Mouse (Mus musculus) granulocyte monocyte progenitor cell, adult 5-6 weeks (primary cell): ENCODE data around the gene Rnf187. TPM values are rescaled to one million over a fixed set of nuclear protein-coding genes. Genes with fewer than 3 reads are reported as not detected.
"Not testable (repeated sequence)": the region's sequence is repeated elsewhere in the genome, so short reads cannot be mapped to it uniquely, and the experiment has no call there.

Source experiments
- ATAC-seq: replicated peaks from 2 replicates; pipeline ENCODE4 v1.8.0; 2016; ENCODE audit warnings: mild to moderate bottlenecking, moderate TSS enrichment, inconsistent platforms; ENCODE audit not compliant: poor library complexity, severe bottlenecking
- total RNA-seq, 2 experiments: library from RNA; stranded (forward) in 1 of 2; stranded (reverse) in 1 of 2; fragments of 200-712, 200-1000 nt in 1 of 2; fragments of >200 nt in 1 of 2; fragmentation: Nextera tagmentation in 1 of 2; gene quantifications; 2 replicates each; pipeline ENCODE4 v1.2.3; 2014 to 2017

Gene Rnf187
- total RNA-seq, 2 experiments from 2014 or later = 78.6 to 82.2 TPM

GRCm38 (mm10) chr11:58968551-58968950 is 29.8 kb upstream of the Rnf187 start:
- ATAC-seq = 0 out of 2 replicates have a peak, but pooled peaks have one; percentile 17

- 0 out of 2 replicates have a peak, but pooled peaks have one; percentile 23 for ATAC-seq
These were observed 28.6 kb upstream of the Rnf187 start for GRCm38 (mm10) chr11:58967346-58967745.

GRCm38 (mm10) chr11:58965001-58965760 is 26.5 kb upstream of the Rnf187 start:
- ATAC-seq = peak; percentile 42

DNA sequence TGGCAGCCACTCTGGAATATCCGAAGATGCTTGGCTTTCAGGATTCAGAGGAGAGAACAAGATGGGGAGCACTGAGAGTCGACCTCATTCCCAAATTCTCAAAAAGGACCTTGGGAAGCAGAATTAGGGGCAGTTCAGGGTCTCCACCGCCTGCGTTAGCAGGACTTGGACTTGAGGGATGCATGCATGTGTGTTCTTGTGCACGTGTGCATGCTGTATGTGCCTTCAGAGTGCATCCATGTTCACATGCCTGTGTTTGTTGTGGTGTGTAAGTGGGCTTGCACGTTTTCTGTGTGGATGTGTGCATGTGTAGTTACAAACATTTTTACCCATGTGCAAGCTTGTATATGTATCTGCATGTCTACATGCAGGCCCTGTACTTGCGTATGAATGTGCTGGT is 25.5 kb upstream of the Rnf187 start:
- no peak for ATAC-seq

DNA sequence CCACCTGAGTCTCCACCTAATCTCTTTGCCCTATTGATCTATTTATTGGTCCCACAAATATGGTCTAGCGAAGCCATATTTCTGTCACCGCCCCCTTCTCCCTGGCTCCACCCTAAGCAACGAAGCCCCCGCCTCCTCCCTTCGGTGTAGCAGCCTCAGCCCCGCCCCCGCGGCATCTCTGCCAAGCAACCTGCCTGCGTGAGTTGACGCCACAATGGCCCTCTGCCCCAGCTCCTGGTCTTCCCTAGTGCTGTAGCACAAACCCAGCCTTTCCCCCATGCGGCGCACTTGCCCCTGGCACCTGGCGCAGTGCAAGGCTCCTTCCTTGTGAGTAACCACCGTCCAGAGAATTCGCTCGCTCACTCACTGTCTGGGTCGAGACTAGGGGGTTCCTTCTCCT is 24.8 kb upstream of the Rnf187 start:
- 0 out of 2 replicates have a peak, but pooled peaks have one; percentile 7 for ATAC-seq

DNA sequence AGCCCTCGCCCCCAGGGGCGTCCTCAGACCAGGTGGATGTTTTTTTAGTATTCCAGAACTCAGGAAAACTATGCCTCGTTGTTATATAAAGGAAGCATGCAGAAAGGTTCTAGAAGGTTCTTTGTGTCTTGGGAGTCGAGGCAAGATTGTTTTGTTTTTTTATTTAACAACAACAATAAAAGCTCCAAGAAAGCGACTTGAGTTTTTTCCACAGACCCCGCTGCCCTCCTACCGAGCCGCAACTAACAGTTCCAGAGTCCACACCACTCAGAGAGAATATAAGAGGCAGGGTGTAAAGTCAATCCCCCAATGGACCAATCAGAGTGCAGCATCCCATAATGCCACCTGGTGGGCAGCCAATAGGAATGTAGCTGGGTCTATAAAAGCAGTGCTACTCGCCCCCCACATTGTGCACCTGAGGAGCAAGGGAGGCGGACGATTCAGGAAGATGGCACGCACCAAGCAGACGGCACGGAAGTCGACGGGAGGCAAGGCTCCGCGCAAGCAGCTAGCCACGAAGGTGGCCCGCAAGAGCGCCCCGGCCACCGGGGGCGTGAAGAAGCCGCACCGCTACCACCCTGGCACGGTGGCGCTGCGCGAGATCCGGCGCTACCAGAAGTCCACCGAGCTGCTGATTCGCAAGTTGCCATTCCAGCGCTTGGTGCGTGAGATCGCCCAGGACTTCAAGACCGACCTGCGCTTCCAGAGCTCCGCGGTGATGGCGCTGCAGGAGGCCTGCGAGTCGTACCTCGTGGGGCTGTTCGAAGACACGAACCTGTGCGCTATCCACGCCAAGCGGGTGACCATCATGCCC is 22.9 kb upstream of the Rnf187 start:
- ATAC-seq = no peak

DNA sequence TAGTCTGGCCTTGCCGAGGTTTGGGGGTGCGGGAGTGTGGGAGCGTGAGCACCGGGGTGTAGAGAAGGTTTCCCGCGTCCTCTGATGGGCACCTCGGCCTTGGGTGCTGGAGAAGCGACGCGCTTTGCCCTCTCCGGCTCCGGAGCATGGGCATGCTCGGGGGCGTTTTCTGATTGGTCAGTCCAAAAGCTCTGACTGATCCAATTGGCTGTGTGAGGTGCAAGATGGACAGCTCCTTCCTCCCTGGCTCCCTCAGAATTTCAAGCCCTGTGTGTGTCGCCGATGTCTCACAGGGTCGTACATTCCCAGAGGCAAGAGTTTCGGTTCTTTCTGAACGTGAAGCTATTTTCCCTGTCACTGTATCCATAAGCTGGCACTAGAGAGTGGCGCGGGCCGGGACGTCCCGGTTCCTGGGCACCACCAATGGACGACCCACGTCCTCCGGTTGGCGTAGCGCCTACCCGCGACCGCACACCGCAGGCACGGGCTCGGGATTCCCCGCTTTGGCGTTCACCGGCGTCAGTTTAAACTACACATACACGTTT is 21.3 kb upstream of the Rnf187 start:
- peak; percentile 70 for ATAC-seq

GRCm38 (mm10) chr11:58959186-58959825 is 20.6 kb upstream of the Rnf187 start:
- peak; percentile 36 for ATAC-seq

- ATAC-seq = no peak
These were observed 19.8 kb upstream of the Rnf187 start for GRCm38 (mm10) chr11:58958536-58958935.

- no peak for ATAC-seq
These were observed 18.7 kb upstream of the Rnf187 start for GRCm38 (mm10) chr11:58957226-58957914.

DNA sequence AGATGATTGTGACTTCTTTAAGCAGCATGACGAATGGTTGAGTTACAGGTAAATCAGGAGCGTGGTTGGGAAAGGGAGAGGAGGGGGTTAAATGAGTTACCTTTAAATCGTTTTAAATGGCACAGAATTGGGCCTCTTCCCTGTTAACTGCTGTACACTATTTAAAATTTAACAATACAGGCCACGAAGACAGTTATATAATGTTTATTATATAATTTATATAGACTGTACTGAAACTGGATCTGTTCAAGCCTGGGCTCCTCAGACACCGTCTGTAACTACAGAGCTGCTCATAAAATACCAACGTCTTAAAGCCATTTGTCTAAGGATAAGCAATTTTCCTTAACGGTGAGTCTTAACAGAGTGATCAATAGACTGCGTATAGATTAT is 17.1 kb upstream of the Rnf187 start:
- no peak for ATAC-seq

GRCm38 (mm10) chr11:58955143-58955867 is 16.6 kb upstream of the Rnf187 start:
- ATAC-seq = peak; percentile 15

DNA sequence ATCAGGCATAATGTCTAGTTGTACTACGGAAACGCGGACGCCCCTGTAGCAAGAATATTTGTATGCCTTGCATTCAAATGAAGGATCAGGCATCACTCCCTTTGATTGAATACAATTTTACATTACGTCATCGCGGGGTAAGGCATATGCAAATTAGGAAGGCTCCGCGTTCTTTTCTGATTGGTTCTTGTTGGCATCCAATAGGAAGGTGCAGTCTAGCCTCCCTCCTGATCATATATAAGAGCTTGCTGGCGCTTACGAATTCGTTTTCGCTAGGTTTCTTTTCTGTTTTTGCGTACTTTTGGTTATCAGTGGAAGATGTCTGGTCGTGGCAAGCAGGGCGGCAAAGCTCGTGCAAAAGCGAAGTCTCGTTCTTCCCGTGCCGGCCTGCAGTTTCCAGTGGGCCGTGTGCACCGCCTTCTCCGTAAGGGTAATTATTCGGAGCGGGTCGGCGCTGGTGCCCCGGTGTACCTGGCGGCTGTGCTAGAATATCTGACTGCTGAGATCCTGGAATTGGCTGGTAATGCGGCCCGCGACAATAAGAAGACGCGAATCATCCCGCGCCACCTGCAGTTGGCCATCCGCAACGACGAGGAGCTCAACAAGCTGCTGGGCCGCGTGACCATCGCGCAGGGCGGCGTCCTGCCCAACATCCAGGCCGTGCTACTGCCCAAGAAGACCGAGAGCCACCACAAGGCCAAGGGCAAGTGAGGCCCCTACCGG is 15.9 kb upstream of the Rnf187 start, which contains the start of the genes Hist3h2a and Trim17:
TSS of gene Hist3h2a (plus strand) at position 266 of the 723 bp plus-strand sequence.
TSS of gene Trim17 (plus strand) at position 266 of the 723 bp plus-strand sequence.
- peak; percentile 67 for ATAC-seq

DNA sequence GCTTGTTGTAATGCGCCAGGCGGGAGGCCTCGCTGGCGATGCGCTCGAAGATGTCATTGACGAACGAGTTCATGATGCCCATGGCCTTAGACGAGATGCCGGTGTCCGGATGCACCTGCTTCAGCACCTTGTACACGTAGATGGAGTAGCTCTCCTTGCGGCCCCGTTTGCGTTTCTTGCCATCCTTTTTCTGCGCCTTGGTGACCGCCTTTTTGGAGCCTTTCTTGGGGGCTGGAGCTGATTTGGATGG is 15.4 kb upstream of the Rnf187 start:
- ATAC-seq = not testable (repeated sequence)

- peak; percentile 30 for ATAC-seq
These were observed 14.8 kb upstream of the Rnf187 start for GRCm38 (mm10) chr11:58953351-58954169.

- ATAC-seq = no peak
These were observed 12.5 kb upstream of the Rnf187 start for GRCm38 (mm10) chr11:58951210-58951609.

DNA sequence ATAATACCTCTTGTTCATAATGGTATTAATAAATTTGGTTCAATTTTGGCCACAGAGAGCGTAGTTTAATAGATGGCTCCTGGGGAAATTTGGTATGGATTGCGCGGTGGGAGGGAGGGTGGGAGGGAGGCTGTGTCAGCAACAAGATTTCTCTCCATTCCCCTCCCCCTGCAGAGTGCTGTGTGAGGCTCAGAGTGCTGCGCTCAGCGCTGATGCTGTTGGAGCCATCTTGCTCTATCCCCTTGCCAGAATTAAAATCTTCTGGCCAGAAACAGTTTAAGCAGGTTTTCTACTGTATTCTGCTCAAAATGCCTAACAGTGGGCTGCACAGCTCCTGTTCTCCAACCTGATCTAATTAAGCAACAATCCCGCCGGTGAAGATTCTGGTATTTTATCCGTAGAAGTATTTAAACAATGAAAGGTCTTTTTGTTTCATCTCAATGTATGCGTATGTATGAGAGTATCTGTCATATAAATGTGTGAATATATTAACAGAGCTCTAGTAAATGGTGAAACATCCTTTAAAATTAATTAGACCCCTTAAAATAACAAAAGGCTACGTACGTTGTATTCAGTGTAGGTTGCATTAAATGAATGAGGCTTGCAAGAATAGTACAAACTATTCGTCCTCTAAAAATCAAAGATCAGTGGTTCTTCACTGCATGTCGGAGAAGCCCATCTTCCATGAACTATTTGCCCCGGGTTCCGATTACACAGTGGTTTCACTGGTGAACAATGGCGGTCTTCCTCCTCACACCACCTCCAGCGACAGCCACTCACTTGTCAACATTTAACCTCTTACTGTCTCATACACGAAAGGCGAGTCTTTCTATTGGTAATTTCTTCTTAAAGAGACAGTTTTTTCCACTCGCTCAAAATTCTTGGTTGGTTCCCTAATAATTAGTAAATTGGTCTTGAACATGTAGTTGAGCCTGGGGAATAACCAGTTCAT is 11.0 kb upstream of the Rnf187 start:
- no peak for ATAC-seq
